Mouse (Mus musculus) CH12.LX (cell line): ENCODE results near the gene Zfpm1. TPM values are rescaled to one million over a fixed set of nuclear protein-coding genes. Genes with fewer than 3 reads are reported as not detected.

Experiments used
- DNase-seq: peaks from one replicate; pipeline ENCODE4 v3.0.0-alpha.2; 2013; ENCODE audit errors: extremely low read depth
- H3K27ac ChIP-seq: 2 replicates; pipeline ENCODE4 v1.5.1; 2012; ENCODE audit warnings: low read depth, mild to moderate bottlenecking, control low read depth, moderate library complexity; ENCODE audit not compliant: insufficient read depth
- H3K27me3 ChIP-seq: replicated peaks from 2 replicates; pipeline ENCODE3; 2012; ENCODE audit warnings: inconsistent platforms
- H3K36me3 ChIP-seq, 2 experiments: replicated peaks in 1 of 2; 2 replicates each; pipeline versions ENCODE3 to v1.6.1; 2012; ENCODE audit warnings: inconsistent platforms in 1 of 2, low read length in 1 of 2, mild to moderate bottlenecking in 1 of 2, mixed read lengths in 1 of 2, moderate library complexity in 1 of 2; ENCODE audit not compliant: control insufficient read depth in 1 of 2, insufficient read depth in 1 of 2
- H3K4me1 ChIP-seq, 2 experiments: 2 replicates each; pipeline ENCODE4 v1.6.1; 2012; ENCODE audit warnings: inconsistent platforms in 1 of 2, moderate library complexity in 1 of 2; ENCODE audit not compliant: insufficient read depth in 2 of 2, control insufficient read depth in 1 of 2
- H3K4me2 ChIP-seq: 2 replicates; pipeline ENCODE4 v1.6.1; 2012; ENCODE audit warnings: low read depth, mild to moderate bottlenecking, control low read depth; ENCODE audit not compliant: poor library complexity, insufficient read depth, severe bottlenecking
- H3K4me3 ChIP-seq, 3 experiments: fragments of 150-350 bp in 1 of 3; sonication (generic) in 1 of 3; replicated peaks in 1 of 3; 2 replicates each; pipeline versions ENCODE3 to v1.5.1; 2011 to 2012; ENCODE audit warnings: low read depth in 2 of 3, low read length in 2 of 3, mild to moderate bottlenecking in 2 of 3, moderate library complexity in 2 of 3, control low read depth in 1 of 3, improper control_type of control experiment in 1 of 3, inconsistent platforms in 1 of 3, mixed read lengths in 1 of 3; ENCODE audit not compliant: poor library complexity in 1 of 3
- H3K79me2 ChIP-seq: replicated peaks from 2 replicates; pipeline ENCODE4 v1.6.1; 2012; ENCODE audit warnings: mild to moderate bottlenecking, moderate library complexity; ENCODE audit not compliant: control insufficient read depth, poor library complexity, insufficient read depth, severe bottlenecking; ENCODE audit errors: extremely low read depth
- H3K9ac ChIP-seq: 2 replicates; pipeline ENCODE4 v1.6.1; 2012; ENCODE audit warnings: low read depth, mild to moderate bottlenecking, control low read depth, moderate library complexity; ENCODE audit not compliant: insufficient read depth
- H3K9me3 ChIP-seq: replicated peaks from 2 replicates; pipeline ENCODE3; 2012; ENCODE audit warnings: low read length, inconsistent platforms, mixed read lengths
- BHLHE40 ChIP-seq: IDR thresholded peaks from 2 replicates; pipeline ENCODE4 v1.6.1; 2011; ENCODE audit warnings: mild to moderate bottlenecking, low read depth, low read length, improper control_type of control experiment
- CHD2 ChIP-seq: IDR thresholded peaks from 2 replicates; pipeline ENCODE4 v1.6.1; 2011; ENCODE audit warnings: low read length, improper control_type of control experiment
- CTCF ChIP-seq, 2 experiments: IDR thresholded peaks in 1 of 2; conservative IDR thresholded peaks in 1 of 2; 2 replicates each; pipeline ENCODE4 v1.5.1; 2011 to 2012; ENCODE audit warnings: low read depth in 2 of 2, low read length in 2 of 2, improper control_type of control experiment in 1 of 2, inconsistent platforms in 1 of 2, mild to moderate bottlenecking in 1 of 2, moderate library complexity in 1 of 2
- ELF1 ChIP-seq: IDR thresholded peaks from 2 replicates; pipeline ENCODE4 v1.6.1; 2014; ENCODE audit warnings: low read depth, mild to moderate bottlenecking, inconsistent platforms, low read length, improper control_type of control experiment
- HCFC1 ChIP-seq: IDR thresholded peaks from 2 replicates; pipeline ENCODE4 v1.6.1; 2012; ENCODE audit warnings: low read depth, mild to moderate bottlenecking, inconsistent platforms, low read length, improper control_type of control experiment
- MEF2A ChIP-seq: IDR thresholded peaks from 2 replicates; pipeline ENCODE4 v1.6.1; 2014; ENCODE audit warnings: low read depth, mild to moderate bottlenecking, inconsistent platforms, low read length, improper control_type of control experiment, borderline replicate concordance
- MYC ChIP-seq: IDR thresholded peaks from 2 replicates; pipeline ENCODE4 v1.6.1; 2011; ENCODE audit warnings: low read depth, mild to moderate bottlenecking, improper control_type of control experiment, low read length
- NELFE ChIP-seq: IDR thresholded peaks from 2 replicates; pipeline ENCODE4 v1.6.1; 2011; ENCODE audit warnings: low read depth, low read length, improper control_type of control experiment
- POLR2AphosphoS2 ChIP-seq: IDR thresholded peaks from 2 replicates; pipeline ENCODE4 v1.6.1; 2011; ENCODE audit warnings: low read depth, low read length, improper control_type of control experiment
- RAD21 ChIP-seq: IDR thresholded peaks from 2 replicates; pipeline ENCODE4 v1.6.1; 2011; ENCODE audit warnings: low read depth, mild to moderate bottlenecking, low read length, improper control_type of control experiment, moderate library complexity
- SMC3 ChIP-seq: IDR thresholded peaks from 2 replicates; pipeline ENCODE4 v1.6.1; 2011; ENCODE audit warnings: low read depth, low read length, improper control_type of control experiment
- USF2 ChIP-seq: conservative IDR thresholded peaks from 2 replicates; pipeline ENCODE4 v1.6.1; 2011; ENCODE audit warnings: low read depth, low read length, improper control_type of control experiment
- dilution Hi-C: fragments of 300-500 bp; cut with MboI; formaldehyde crosslinking; loops from 2 replicates; pipeline ENCODE4 v1.14.3; 2020; ENCODE audit warnings: low sequenced_read_pairs; ENCODE audit not compliant: extremely low pct_unique_long_range_greater_than_20kb, extremely low pct_ligation_motif_present
- in situ Hi-C: fragments of 300-500 bp; cut with MboI; formaldehyde crosslinking; loops from 3 replicates; pipeline ENCODE4 v1.14.3; 2019; ENCODE audit warnings: low sequenced_read_pairs, low pct_ligation_motif_present, low pct_unique_long_range_greater_than_20kb, mixed read lengths
- polyA plus RNA-seq: library from polyadenylated mRNA; unstranded; fragments of >175 nt; gene quantifications from 2 replicates; pipeline ENCODE4 v1.2.1, GENCODE M21; 2012; ENCODE audit warnings: low read depth; ENCODE audit not compliant: insufficient read length
- total RNA-seq, 2 experiments: library from RNA; depleted of rRNA; stranded (reverse); fragments of 300-350 nt in 1 of 2; fragments of >200 nt in 1 of 2; gene quantifications; 2 replicates each; pipeline ENCODE4 v1.2.3; 2012 to 2014

Zfpm1 gene
- total and polyA plus RNA-seq, 3 experiments = 11.0 to 63.5 (median 30.1) TPM

DNA sequence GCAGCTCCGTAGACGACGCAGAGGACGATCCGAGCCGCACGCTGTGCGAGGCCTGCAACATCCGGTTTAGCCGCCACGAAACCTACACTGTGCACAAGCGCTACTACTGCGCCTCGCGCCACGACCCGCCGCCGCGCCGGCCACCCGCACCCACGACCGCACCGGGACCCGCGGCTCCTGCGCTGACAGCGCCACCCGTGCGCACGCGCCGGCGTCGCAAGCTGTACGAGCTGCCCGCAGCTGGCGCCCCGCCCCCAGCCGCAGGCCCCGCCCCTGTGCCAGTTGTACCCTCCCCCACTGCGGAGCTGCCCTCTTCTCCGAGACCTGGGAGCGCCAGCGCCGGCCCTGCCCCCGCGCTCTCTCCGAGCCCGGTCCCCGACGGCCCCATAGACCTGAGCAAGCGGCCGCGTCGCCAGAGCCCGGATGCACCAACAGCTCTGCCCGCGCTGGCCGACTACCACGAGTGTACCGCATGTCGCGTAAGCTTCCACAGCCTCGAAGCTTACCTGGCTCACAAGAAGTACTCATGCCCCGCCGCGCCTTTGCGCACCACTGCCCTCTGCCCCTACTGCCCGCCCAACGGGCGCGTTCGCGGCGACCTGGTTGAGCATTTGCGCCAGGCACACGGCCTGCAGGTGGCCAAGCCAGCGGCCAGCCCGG, 54.4 kb downstream of the Zfpm1 start:
- DNase-seq = no peak
- H3K9me3 ChIP-seq = peaks cover 27% of the 10 kb centered on the region
- in situ Hi-C loops = no loop called here
- H3K4me2 ChIP-seq = no peak overlapping the region
- H3K36me3 ChIP-seq = peaks cover 62 to 79% of the 10 kb centered on the region in 2 experiments
- H3K27ac ChIP-seq = no peak overlapping the region
- H3K27me3 ChIP-seq = no peaks in the 10 kb centered on the region
- H3K9ac ChIP-seq = no peak overlapping the region
- H3K4me1 ChIP-seq = peaks cover 0 to 5% of the 10 kb centered on the region in 2 experiments; a peak in 1 of 4 replicates
- no peaks in the 10 kb centered on the region for H3K79me2 ChIP-seq
- dilution Hi-C loops = no loop called here
- no peak overlapping the region for H3K4me3 ChIP-seq
- TF ChIP-seq MEF2A (no peak), POLR2AphosphoS2 (no peak), MYC (no peak), USF2 (no peak)

DNA sequence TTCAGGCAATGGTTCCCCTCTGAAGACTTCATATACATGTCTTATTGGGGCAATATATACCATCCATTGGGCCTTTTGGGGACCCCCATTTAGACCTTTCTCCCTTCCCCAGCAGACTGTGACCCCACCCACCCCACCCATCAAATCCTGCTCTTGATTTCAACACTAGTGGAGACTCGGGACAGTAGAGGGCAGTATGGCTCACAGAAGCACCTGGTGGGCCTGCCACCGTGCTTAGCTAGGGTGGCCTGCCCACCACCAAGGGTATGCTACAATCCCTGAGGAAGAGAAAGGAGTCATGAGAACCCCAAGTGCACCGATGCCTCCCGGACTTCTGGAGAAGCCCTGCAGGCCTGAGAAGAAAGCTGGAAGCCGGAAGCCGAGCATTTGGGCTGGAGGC, 56.9 kb downstream of the Zfpm1 start:
- in situ Hi-C loops (no loop called here), dilution Hi-C loops (no loop called here)
- peaks cover 46 to 58% of the 10 kb centered on the region in 2 experiments for H3K36me3 ChIP-seq

GRCm38 (mm10) chr8:122340761-122341160, 58.8 kb downstream of the Zfpm1 start:
- Histone ChIP-seq H3K4me3 (no peak overlapping the region), H3K27me3 (peaks cover 2% of the 10 kb centered on the region), H3K79me2 (no peaks in the 10 kb centered on the region), H3K9ac (no peak overlapping the region), H3K9me3 (peaks cover 12% of the 10 kb centered on the region), H3K36me3 (peaks cover 28 to 39% of the 10 kb centered on the region in 2 experiments), H3K27ac (no peak overlapping the region), H3K4me2 (no peak overlapping the region), H3K4me1 (peaks cover 8 to 27% of the 10 kb centered on the region in 2 experiments)
- peak; percentile 21 for DNase-seq
- in situ Hi-C loops = no loop called here
- no peak for TF ChIP-seq CHD2
- no peak for TF ChIP-seq USF2
- TF ChIP-seq ELF1 = no peak
- dilution Hi-C loops = no loop called here

More for the DNA sequence above, 56.9 kb downstream of the Zfpm1 start:
- TF ChIP-seq SMC3 = peak; percentile 17; the same call in 1 of the 2 replicates
- no peak for TF ChIP-seq NELFE
- no peak for TF ChIP-seq HCFC1
- peak; percentile 22 for TF ChIP-seq RAD21
- no peak for TF ChIP-seq BHLHE40
- peak in 1 of 2 experiments; percentile 46; a peak in 2 of 4 replicates for TF ChIP-seq CTCF (conservative IDR thresholded peaks at IDR 0.05 in 1 of 2, IDR thresholded peaks at IDR 0.05 in 1 of 2; ENCODE audit: low read depth in 2 of 2, low read length in 2 of 2)
- H3K9me3 ChIP-seq = peaks cover 27% of the 10 kb centered on the region
- peaks cover 2% of the 10 kb centered on the region for H3K27me3 ChIP-seq
- no peaks in the 10 kb centered on the region for H3K79me2 ChIP-seq
- H3K9ac ChIP-seq = no peak overlapping the region
- no peak for DNase-seq
- H3K4me3 ChIP-seq = no peak overlapping the region
- H3K4me2 ChIP-seq = no peak overlapping the region
- H3K27ac ChIP-seq = no peak overlapping the region
- peaks cover 0 to 10% of the 10 kb centered on the region in 2 experiments; a peak in 2 of 4 replicates for H3K4me1 ChIP-seq
